Mouse (Mus musculus) inflammation-experienced regulatory T-cells, adult 6 months (primary cell): ENCODE data around the gene Ighmbp2. TPM values are rescaled to one million over a fixed set of nuclear protein-coding genes. Genes with fewer than 3 reads are reported as not detected.
A peak's percentile ranks its signal among the peaks of the same experiment; 100 is the strongest.

Source experiments
- ATAC-seq: one replicate; pipeline ENCODE4 v1.8.0; 2017
- polyA plus RNA-seq, 3 experiments: library from polyadenylated mRNA; unstranded; fragments of 100-300 nt; shearing (Covaris generic); gene quantifications; one replicate each; pipeline ENCODE4 v1.2.1; 2017

Ighmbp2 gene
- 1 to 10 TPM; 4.2 to 5.8 (median 4.8) TPM for polyA plus RNA-seq

GRCm38 (mm10) chr19:3282572-3283467 lies at the start of gene Ighmbp2, which contains the start of gene Mrpl21:
Gene Ighmbp2 (minus strand): TSS chr19:3283017.
Gene Mrpl21 (plus strand): TSS chr19:3282901.
- ATAC-seq, result peak; percentile 89

GRCm38 (mm10) chr19:3326479-3327047 lies 43.7 kb upstream of the Ighmbp2 start:
- no peak for ATAC-seq

GRCm38 (mm10) chr19:3325771-3326478 lies 43.1 kb upstream of the Ighmbp2 start:
- no peak for ATAC-seq

GRCm38 (mm10) chr19:3324931-3325711 lies 42.3 kb upstream of the Ighmbp2 start:
- peak; percentile 58 for ATAC-seq

GRCm38 (mm10) chr19:3324271-3324811 lies 41.5 kb upstream of the Ighmbp2 start:
- no peak for ATAC-seq

GRCm38 (mm10) chr19:3323753-3324270 lies 41.0 kb upstream of the Ighmbp2 start:
- ATAC-seq, result no peak

- ATAC-seq, result peak; percentile 57
These were observed 40.4 kb upstream of the Ighmbp2 start for GRCm38 (mm10) chr19:3323201-3323621.

GRCm38 (mm10) chr19:3322261-3322969 lies 39.6 kb upstream of the Ighmbp2 start, which contains the start of gene Cpt1a:
Gene Cpt1a (plus strand): TSS chr19:3322334.
- ATAC-seq, result peak; percentile 39

- no peak for ATAC-seq
These were observed 38.8 kb upstream of the Ighmbp2 start for GRCm38 (mm10) chr19:3321617-3322016.

GRCm38 (mm10) chr19:3320801-3321200 lies 38.0 kb upstream of the Ighmbp2 start:
- ATAC-seq, result no peak

- ATAC-seq, result no peak
These were observed 37.3 kb upstream of the Ighmbp2 start for GRCm38 (mm10) chr19:3320086-3320485.

- no peak for ATAC-seq
These were observed 36.5 kb upstream of the Ighmbp2 start for GRCm38 (mm10) chr19:3319341-3319740.

- no peak for ATAC-seq
These were observed 24.5 kb upstream of the Ighmbp2 start for GRCm38 (mm10) chr19:3307175-3307949.

GRCm38 (mm10) chr19:3304017-3304416 lies 21.2 kb upstream of the Ighmbp2 start:
- no peak for ATAC-seq

- ATAC-seq, result no peak
These were observed 15.0 kb upstream of the Ighmbp2 start for GRCm38 (mm10) chr19:3297775-3298174.

GRCm38 (mm10) chr19:3297034-3297433 lies 14.2 kb upstream of the Ighmbp2 start:
- ATAC-seq, result no peak

- no peak for ATAC-seq
These were observed 12.4 kb upstream of the Ighmbp2 start for GRCm38 (mm10) chr19:3295245-3295644.

GRCm38 (mm10) chr19:3292993-3293392 lies 10.2 kb upstream of the Ighmbp2 start:
- no peak for ATAC-seq

GRCm38 (mm10) chr19:3292028-3292427 lies 9.2 kb upstream of the Ighmbp2 start:
- ATAC-seq, result peak; percentile 28

- no peak for ATAC-seq
These were observed 6.2 kb upstream of the Ighmbp2 start for GRCm38 (mm10) chr19:3289006-3289405.
